Mouse (Mus musculus): Measurements from ENCODE around the gene Clmp.

Gene Clmp

GRCm38 (mm10) chr9:40693026-40693425 is 7.3 kb downstream of the Clmp start:
- no peak for DNase-seq (ENCODE audit: low read depth)

- no peak for DNase-seq (ENCODE audit: low read depth)
Observed at GRCm38 (mm10) chr9:40693768-40694167, 8.0 kb downstream of the Clmp start.

- DNase-seq (ENCODE audit: low read depth), result no peak
Observed at GRCm38 (mm10) chr9:40694284-40694683, 8.5 kb downstream of the Clmp start.

- no peak for DNase-seq (ENCODE audit: low read depth)
Observed at GRCm38 (mm10) chr9:40696086-40696485, 10.3 kb downstream of the Clmp start.

GRCm38 (mm10) chr9:40699194-40699593 is 13.4 kb downstream of the Clmp start:
- DNase-seq (ENCODE audit: low read depth), result no peak

GRCm38 (mm10) chr9:40700253-40700652 is 14.5 kb downstream of the Clmp start:
- no peak for DNase-seq (ENCODE audit: low read depth)

- no peak for DNase-seq (ENCODE audit: low read depth)
Observed at GRCm38 (mm10) chr9:40704364-40705276, 18.9 kb downstream of the Clmp start.

GRCm38 (mm10) chr9:40708448-40709140 is 22.8 kb downstream of the Clmp start:
- no peak for DNase-seq (ENCODE audit: low read depth)

- no peak for DNase-seq (ENCODE audit: low read depth)
Observed at GRCm38 (mm10) chr9:40709141-40709537, 23.4 kb downstream of the Clmp start.

- DNase-seq (ENCODE audit: low read depth), result no peak
Observed at GRCm38 (mm10) chr9:40709587-40709986, 23.8 kb downstream of the Clmp start.

GRCm38 (mm10) chr9:40709991-40710390 is 24.2 kb downstream of the Clmp start:
- no peak for DNase-seq (ENCODE audit: low read depth)

- DNase-seq (ENCODE audit: low read depth), result no peak
Observed at GRCm38 (mm10) chr9:40711654-40712053, 25.9 kb downstream of the Clmp start.

GRCm38 (mm10) chr9:40717182-40717874 is 31.6 kb downstream of the Clmp start:
- DNase-seq (ENCODE audit: low read depth), result no peak

GRCm38 (mm10) chr9:40717875-40718185 is 32.1 kb downstream of the Clmp start:
- no peak for DNase-seq (ENCODE audit: low read depth)

- no peak for DNase-seq (ENCODE audit: low read depth)
Observed at GRCm38 (mm10) chr9:40720881-40721280, 35.1 kb downstream of the Clmp start.

GRCm38 (mm10) chr9:40723311-40723772 is 37.6 kb downstream of the Clmp start:
- no peak for DNase-seq (ENCODE audit: low read depth)

GRCm38 (mm10) chr9:40724978-40725377 is 39.2 kb downstream of the Clmp start:
- DNase-seq (ENCODE audit: low read depth), result no peak

- DNase-seq (ENCODE audit: low read depth), result no peak
Observed at GRCm38 (mm10) chr9:40727140-40727823, 41.5 kb downstream of the Clmp start.

- DNase-seq (ENCODE audit: low read depth), result no peak
Observed at GRCm38 (mm10) chr9:40727824-40728495, 42.2 kb downstream of the Clmp start.

- DNase-seq (ENCODE audit: low read depth), result no peak
Observed at GRCm38 (mm10) chr9:40730302-40730700, 44.5 kb downstream of the Clmp start.
